Mouse (Mus musculus) CD4-positive, CD25-positive, alpha-beta regulatory T cell, adult 4 months (primary cell): ENCODE measurements around the gene Uncx. TPM values are rescaled to one million over a fixed set of nuclear protein-coding genes. Genes with fewer than 3 reads are reported as not detected.

Experiments used
- ATAC-seq: one replicate; pipeline ENCODE4 v1.8.0; 2017
- polyA plus RNA-seq, 2 experiments: library from polyadenylated mRNA; unstranded; fragments of 100-300 nt; shearing (Covaris generic); gene quantifications; one replicate each; pipeline ENCODE4 v1.2.1; 2017

The Uncx gene
- polyA plus RNA-seq, 2 experiments from 2014 or later, result not detected

GRCm38 (mm10) chr5:139543650-139544270 is 466 bp downstream of the Uncx start:
- ATAC-seq, result no peak

GRCm38 (mm10) chr5:139544271-139545135 is 1.2 kb downstream of the Uncx start:
- ATAC-seq, result no peak

GRCm38 (mm10) chr5:139545221-139545620 is 1.9 kb downstream of the Uncx start:
- no peak for ATAC-seq

GRCm38 (mm10) chr5:139545673-139546335 is 2.5 kb downstream of the Uncx start:
- no peak for ATAC-seq

- ATAC-seq, result no peak
These were observed 3.1 kb downstream of the Uncx start for GRCm38 (mm10) chr5:139546336-139546770.

GRCm38 (mm10) chr5:139546771-139547420 is 3.6 kb downstream of the Uncx start:
- no peak for ATAC-seq

GRCm38 (mm10) chr5:139547421-139547931 is 4.2 kb downstream of the Uncx start:
- ATAC-seq, result no peak

- no peak for ATAC-seq
These were observed 10.4 kb downstream of the Uncx start for GRCm38 (mm10) chr5:139553446-139554273.

- ATAC-seq, result no peak
These were observed 11.4 kb downstream of the Uncx start for GRCm38 (mm10) chr5:139554478-139555335.

- no peak for ATAC-seq
These were observed 12.3 kb downstream of the Uncx start for GRCm38 (mm10) chr5:139555476-139556115.

- no peak for ATAC-seq
These were observed 12.9 kb downstream of the Uncx start for GRCm38 (mm10) chr5:139556116-139556678.

- no peak for ATAC-seq
These were observed 13.8 kb downstream of the Uncx start for GRCm38 (mm10) chr5:139557079-139557478.

GRCm38 (mm10) chr5:139557531-139558467 is 14.5 kb downstream of the Uncx start:
- ATAC-seq, result no peak

GRCm38 (mm10) chr5:139558468-139558804 is 15.1 kb downstream of the Uncx start:
- no peak for ATAC-seq

- ATAC-seq, result no peak
These were observed 15.8 kb downstream of the Uncx start for GRCm38 (mm10) chr5:139558917-139559660.

- no peak for ATAC-seq
These were observed 16.5 kb downstream of the Uncx start for GRCm38 (mm10) chr5:139559782-139560181.

- ATAC-seq, result no peak
These were observed 18.2 kb downstream of the Uncx start for GRCm38 (mm10) chr5:139561363-139562001.
